In the genomic region with DNA sequence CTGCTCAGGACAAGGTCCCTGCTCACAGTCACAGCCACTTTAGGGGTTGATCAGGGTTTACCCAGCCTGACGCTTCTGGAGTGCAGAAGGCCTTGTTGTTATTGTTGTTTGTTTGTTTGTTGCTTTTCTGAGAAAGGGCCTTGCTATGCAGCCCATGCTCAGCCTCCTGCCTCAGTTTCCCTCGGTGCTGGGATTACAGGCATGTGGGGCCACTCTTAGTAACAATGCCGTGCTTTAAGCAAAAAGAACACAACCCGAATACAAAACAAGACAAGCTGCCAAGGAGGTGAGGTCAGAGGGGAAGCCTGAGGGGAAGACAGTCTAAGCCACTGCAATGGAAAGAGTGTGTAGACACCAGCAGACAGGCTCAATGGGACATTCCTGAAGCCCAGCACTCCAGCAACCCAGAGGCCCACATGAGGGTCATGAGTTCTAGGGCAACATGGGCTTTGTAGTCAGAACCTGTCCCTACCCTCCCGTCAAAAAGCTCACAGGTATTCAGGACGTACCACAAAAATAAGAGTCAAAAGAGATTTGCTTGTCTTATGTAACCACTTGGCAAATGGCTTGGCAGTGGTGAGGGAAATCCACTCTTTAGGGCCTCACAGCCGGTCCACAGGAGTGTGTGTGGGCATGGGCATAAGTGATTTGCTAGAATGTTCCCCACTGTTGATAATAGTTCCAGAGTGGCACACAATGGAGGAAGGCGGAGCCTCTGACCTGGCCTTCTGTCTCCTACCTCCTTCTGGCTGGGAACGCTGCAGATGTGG, we compare ENCODE assay signal across 9 mouse cellular contexts. TPM values are rescaled to one million over a fixed set of nuclear protein-coding genes. Genes with fewer than 3 reads are reported as not detected.
DNase-seq lines count a peak whose midpoint lies in the region; ATAC-seq lines count a peak whose summit lies in the region.
"Had no signal": no experiment of that assay in that cellular context is flagged by ENCODE, and none has a peak within 500 bp of the region (broad histone marks: within the 10 kb centered on the region; RNA-seq: fewer than 3 reads in every experiment).

No protein-coding gene starts in this region.

- no peak overlapping the region for H3K9ac ChIP-seq in hindbrain, embryonic 11.5 days (ENCODE audit: low read depth, low read length)
- no peak overlapping the region for H3K9ac ChIP-seq in hindbrain, embryonic 13.5 days
- H3K9ac ChIP-seq in limb, embryonic 15.5 days = no peak overlapping the region
- no peak overlapping the region for H3K9ac ChIP-seq in forebrain, embryonic 15.5 days (replicated peaks)

- no peaks in the 10 kb centered on the region for H3K9me3 ChIP-seq in hindbrain, embryonic 11.5 days (ENCODE audit: control insufficient read depth, low read length)
- no peaks in the 10 kb centered on the region for H3K9me3 ChIP-seq in hindbrain, embryonic 13.5 days
- no peaks in the 10 kb centered on the region for H3K9me3 ChIP-seq in limb, embryonic 15.5 days
- no peaks in the 10 kb centered on the region for H3K9me3 ChIP-seq in forebrain, embryonic 15.5 days

- no peak for ATAC-seq in hindbrain, embryonic 11.5 days (ENCODE audit: low FRiP score)
- no peak for ATAC-seq in hindbrain, embryonic 13.5 days (ENCODE audit: low FRiP score)
- no peak for ATAC-seq in limb, embryonic 15.5 days (ENCODE audit: insufficient number of reproducible peaks, low FRiP score, low TSS enrichment, low read depth)
- no peak for ATAC-seq in forebrain, embryonic 15.5 days (replicated peaks)

- no peak overlapping the region for H3K4me3 ChIP-seq in hindbrain, embryonic 11.5 days (ENCODE audit: low read depth, low read length)
- H3K4me3 ChIP-seq in hindbrain, embryonic 13.5 days = no peak overlapping the region
- H3K4me3 ChIP-seq in limb, embryonic 15.5 days = no peak overlapping the region
- H3K4me3 ChIP-seq in forebrain, embryonic 15.5 days = no peak overlapping the region

- WGBS in hindbrain, embryonic 11.5 days = 60% methylated on average over 9 of the region's 9 CpGs
- 50% methylated on average over 9 of the region's 9 CpGs for WGBS in hindbrain, embryonic 13.5 days
- 65% methylated on average over 9 of the region's 9 CpGs for WGBS in limb, embryonic 15.5 days
- WGBS in forebrain, embryonic 15.5 days = 52% methylated on average over 9 of the region's 9 CpGs

- H3K36me3 ChIP-seq in hindbrain, embryonic 11.5 days (ENCODE audit: control insufficient read depth, insufficient read depth, low read length) = no peaks in the 10 kb centered on the region
- no peaks in the 10 kb centered on the region for H3K36me3 ChIP-seq in hindbrain, embryonic 13.5 days
- H3K36me3 ChIP-seq in limb, embryonic 15.5 days = no peaks in the 10 kb centered on the region
- H3K36me3 ChIP-seq in forebrain, embryonic 15.5 days = no peaks in the 10 kb centered on the region

- no peak overlapping the region for H3K4me2 ChIP-seq in hindbrain, embryonic 11.5 days (replicated peaks; ENCODE audit: low read depth, low read length)
- H3K4me2 ChIP-seq in hindbrain, embryonic 13.5 days = no peak overlapping the region
- no peak overlapping the region for H3K4me2 ChIP-seq in limb, embryonic 15.5 days
- H3K4me2 ChIP-seq in forebrain, embryonic 15.5 days (replicated peaks) = no peak overlapping the region

- H3K4me1 ChIP-seq in hindbrain, embryonic 11.5 days (replicated peaks; ENCODE audit: control insufficient read depth, insufficient read depth, low read length) = no peaks in the 10 kb centered on the region; the same call in 1 of the 2 replicates
- peaks cover 22% of the 10 kb centered on the region for H3K4me1 ChIP-seq in hindbrain, embryonic 13.5 days (replicated peaks)
- H3K4me1 ChIP-seq in limb, embryonic 15.5 days = peaks cover 35% of the 10 kb centered on the region
- H3K4me1 ChIP-seq in forebrain, embryonic 15.5 days = peaks cover 8% of the 10 kb centered on the region

- no peaks in the 10 kb centered on the region for H3K27me3 ChIP-seq in hindbrain, embryonic 11.5 days (ENCODE audit: control insufficient read depth, insufficient read depth, low read length)
- H3K27me3 ChIP-seq in hindbrain, embryonic 13.5 days = 0 out of 2 replicates have a peak, but pooled peaks cover 11% of the 10 kb centered on the region
- H3K27me3 ChIP-seq in limb, embryonic 15.5 days = no peaks in the 10 kb centered on the region
- no peaks in the 10 kb centered on the region for H3K27me3 ChIP-seq in forebrain, embryonic 15.5 days

- peak; percentile 6 for DNase-seq in hindbrain, embryonic 11.5 days (ENCODE audit: low spot score)
- peak; percentile 58 for DNase-seq in Muller cell, postnatal 12 days (ENCODE audit: inconsistent ontology term)
- DNase-seq in fibroblast of lung, adult 2 months (ENCODE audit: low read depth) = peak; percentile 31
- DNase-seq in urinary bladder, adult 2 months (ENCODE audit: low spot score) = no peak
- no peak for DNase-seq in ovary, postnatal 10 days (ENCODE audit: low spot score)
- DNase-seq: right cerebral cortex, postnatal 4 days had no signal

- no peak overlapping the region for H3K27ac ChIP-seq in hindbrain, embryonic 11.5 days (ENCODE audit: low read depth, low read length)
- H3K27ac ChIP-seq in hindbrain, embryonic 13.5 days = no peak overlapping the region
- peak overlapping the region; percentile 75 for H3K27ac ChIP-seq in limb, embryonic 15.5 days
- no peak overlapping the region for H3K27ac ChIP-seq in forebrain, embryonic 15.5 days (replicated peaks)

RNA-seq across cellular contexts. Expression of a gene that starts 36.4 kb away (rescaled TPM):
- polyA plus RNA-seq in hindbrain, embryonic 11.5 days (2014; fragmentation: Nextera tagmentation; extraction: Ambion mirVana) = 5.3 and 6.8 TPM in 2 replicates
- 10.2 and 11.0 TPM in 2 replicates for polyA plus RNA-seq in hindbrain, embryonic 13.5 days (2015; fragmentation: Nextera tagmentation; extraction: Ambion mirVana)
- polyA plus RNA-seq in limb, embryonic 15.5 days (2015; fragmentation: Nextera tagmentation; extraction: Ambion mirVana) = 14.5 and 15.3 TPM in 2 replicates
- 5.5 and 6.2 TPM in 2 replicates for polyA plus RNA-seq in urinary bladder, adult 2 months (2012; rRNA removed)
- 8.0 and 9.1 TPM in 2 replicates for polyA plus RNA-seq in forebrain, embryonic 15.5 days (2015; fragmentation: Nextera tagmentation; extraction: Ambion mirVana)

RNA-seq across cellular contexts. Expression of a gene that starts 37.2 kb away (rescaled TPM):
- 28.8 and 34.2 TPM in 2 replicates for polyA plus RNA-seq in hindbrain, embryonic 11.5 days (2014; fragmentation: Nextera tagmentation; extraction: Ambion mirVana)
- polyA plus RNA-seq in hindbrain, embryonic 13.5 days (2015; fragmentation: Nextera tagmentation; extraction: Ambion mirVana) = 48.1 and 56.5 TPM in 2 replicates
- 29.4 and 30.4 TPM in 2 replicates for polyA plus RNA-seq in limb, embryonic 15.5 days (2015; fragmentation: Nextera tagmentation; extraction: Ambion mirVana)
- 46.0 and 48.3 TPM in 2 replicates for polyA plus RNA-seq in urinary bladder, adult 2 months (2012; rRNA removed)
- 64.6 and 67.3 TPM in 2 replicates for polyA plus RNA-seq in forebrain, embryonic 15.5 days (2015; fragmentation: Nextera tagmentation; extraction: Ambion mirVana)

Comparison
In these comparisons a context has a peak if more than half of its experiments do, and no peak if none do; other contexts are left out.
1. DNase-seq: peak in hindbrain, embryonic 11.5 days (single experiment), Muller cell, postnatal 12 days (single experiment) and fibroblast of lung, adult 2 months (single experiment); none in urinary bladder, adult 2 months (single experiment) and ovary, postnatal 10 days (single experiment).